Mouse (Mus musculus): ENCODE data around the gene Celsr1.

Gene Celsr1

GRCm38 (mm10) chr15:86064850-86065229 is 31.3 kb upstream of the Celsr1 start:
- in situ Hi-C loops (cut with MboI, MseI) = loop anchor here (5.0 kb wide), 1 partner anchor 43 kb away; no protein-coding TSS in a partner anchor

- in situ Hi-C loops (cut with MboI, MseI) = no loop called here
These were observed 30.7 kb upstream of the Celsr1 start for GRCm38 (mm10) chr15:86064191-86064849.

GRCm38 (mm10) chr15:86061848-86062481 is 28.4 kb upstream of the Celsr1 start:
- in situ Hi-C loops (cut with MboI, MseI) = no loop called here

- in situ Hi-C loops (cut with MboI, MseI) = no loop called here
These were observed 27.6 kb upstream of the Celsr1 start for GRCm38 (mm10) chr15:86061221-86061620.

GRCm38 (mm10) chr15:86060581-86060980 is 27.0 kb upstream of the Celsr1 start:
- in situ Hi-C loops (cut with MboI, MseI) = no loop called here

- in situ Hi-C loops (cut with MboI, MseI) = no loop called here
These were observed 26.3 kb upstream of the Celsr1 start for GRCm38 (mm10) chr15:86059835-86060380.

- in situ Hi-C loops (cut with MboI, MseI) = no loop called here
These were observed 25.6 kb upstream of the Celsr1 start for GRCm38 (mm10) chr15:86058931-86059834.

GRCm38 (mm10) chr15:86058394-86058915 is 24.9 kb upstream of the Celsr1 start:
- in situ Hi-C loops (cut with MboI, MseI) = no loop called here

- in situ Hi-C loops (cut with MboI, MseI) = no loop called here
These were observed 24.3 kb upstream of the Celsr1 start for GRCm38 (mm10) chr15:86057908-86058307.

- in situ Hi-C loops (cut with MboI, MseI) = no loop called here
These were observed 23.8 kb upstream of the Celsr1 start, which contains the start of gene Gramd4 for GRCm38 (mm10) chr15:86057413-86057812. Gene Gramd4 (plus strand): TSS chr15:86057695.

- in situ Hi-C loops (cut with MboI, MseI) = no loop called here
These were observed 22.7 kb upstream of the Celsr1 start for GRCm38 (mm10) chr15:86056221-86056760.

- in situ Hi-C loops (cut with MboI, MseI) = loop anchor here (5.0 kb wide), 1 partner anchor 82 kb away; no protein-coding TSS in a partner anchor
These were observed 21.3 kb upstream of the Celsr1 start for GRCm38 (mm10) chr15:86054861-86055260.

GRCm38 (mm10) chr15:86053890-86054536 is 20.4 kb upstream of the Celsr1 start:
- in situ Hi-C loops (cut with MboI, MseI) = loop anchor here (5.0 kb wide), 1 partner anchor 83 kb away; no protein-coding TSS in a partner anchor

GRCm38 (mm10) chr15:86051878-86052478 is 18.4 kb upstream of the Celsr1 start:
- in situ Hi-C loops (cut with MboI, MseI) = loop anchor here (5.0 kb wide), 1 partner anchor 85 kb away; no protein-coding TSS in a partner anchor

- in situ Hi-C loops (cut with MboI, MseI) = loop anchor here (5.0 kb wide), 1 partner anchor 86 kb away; no protein-coding TSS in a partner anchor
These were observed 17.6 kb upstream of the Celsr1 start for GRCm38 (mm10) chr15:86051152-86051551.

GRCm38 (mm10) chr15:86050170-86050743 is 16.7 kb upstream of the Celsr1 start:
- in situ Hi-C loops (cut with MboI, MseI) = loop anchor here (5.0 kb wide), 1 partner anchor 87 kb away; no protein-coding TSS in a partner anchor

- in situ Hi-C loops (cut with MboI, MseI) = loop anchor here (10.0 kb wide), 1 partner anchor 1825 kb away; no protein-coding TSS in a partner anchor
These were observed 15.9 kb upstream of the Celsr1 start for GRCm38 (mm10) chr15:86049510-86049909.

GRCm38 (mm10) chr15:86042364-86042763 is 8.8 kb upstream of the Celsr1 start:
- in situ Hi-C loops (cut with MboI, MseI) = loop anchor here (5.0 to 10.0 kb wide), 2 partner anchors 130 to 1818 kb away; no protein-coding TSS in a partner anchor

GRCm38 (mm10) chr15:86041421-86041820 is 7.8 kb upstream of the Celsr1 start:
- in situ Hi-C loops (cut with MboI, MseI) = loop anchor here (5.0 to 10.0 kb wide), 2 partner anchors 129 to 1817 kb away; no protein-coding TSS in a partner anchor

All from T-helper 2 cell (primary cell).